Comparison of ENCODE assay signal across 16 mouse cellular contexts in the genomic region with DNA sequence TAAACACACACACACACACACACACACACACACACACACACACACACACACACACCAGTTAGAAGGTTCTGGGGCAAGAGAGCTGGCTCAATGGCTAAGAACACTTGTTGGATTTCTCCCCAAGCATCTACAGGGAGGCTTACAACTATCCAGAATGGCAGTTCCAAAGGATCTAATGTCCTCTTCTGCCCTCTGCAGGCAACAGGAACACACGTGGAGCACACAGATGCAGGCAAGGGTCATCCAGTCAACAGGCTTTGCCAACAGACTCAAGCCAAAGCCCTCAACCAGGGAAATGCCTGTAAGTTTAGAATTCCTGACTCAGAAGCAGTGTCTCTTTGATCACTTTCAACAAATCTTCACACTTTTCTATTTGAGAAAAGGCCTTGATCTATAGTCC. TPM values are rescaled to one million over a fixed set of nuclear protein-coding genes. Genes with fewer than 3 reads are reported as not detected.
DNase-seq lines count a peak whose midpoint lies in the region; ATAC-seq and TF ChIP-seq lines count a peak whose summit lies in the region.
"Had no signal": no experiment of that assay in that cellular context is flagged by ENCODE, and none has a peak within 500 bp of the region (broad histone marks: within the 10 kb centered on the region; RNA-seq: fewer than 3 reads in every experiment).

No protein-coding gene starts in this region.

- DNase-seq in forebrain, postnatal 0 days, result no peak
- DNase-seq in liver, embryonic 14.5 days (ENCODE audit: low read depth in 3 of 3, low spot score in 3 of 3), result no peak
- DNase-seq in liver (no peak), MEL (ENCODE audit: low read depth, low spot score) (peak; percentile 20)
- no peak for DNase-seq in right cerebral cortex, adult 2 months (ENCODE audit: low spot score in 2 of 2)
- DNase-seq in thymus, postnatal 10 days (ENCODE audit: low spot score in 2 of 2), result no peak
- DNase-seq: adrenal gland, postnatal 25 days; cerebellum, adult 9-11 months; heart, adult 11 months; kidney, postnatal 10 days; right cerebral cortex, adult 18-20 months had no signal

- H3K9ac ChIP-seq in forebrain, postnatal 0 days, result no peak overlapping the region
- H3K9ac ChIP-seq in forebrain, embryonic 15.5 days (replicated peaks), result no peak overlapping the region
- no peak overlapping the region for H3K9ac ChIP-seq in liver, embryonic 14.5 days (replicated peaks)
- H3K9ac ChIP-seq in MEL (ENCODE audit: control insufficient read depth, low read depth, low read length, poor library complexity, severe bottlenecking), result no peak overlapping the region
- H3K9ac ChIP-seq: hindbrain, embryonic 14.5 days; stomach, embryonic 15.5 days had no signal

- no peak overlapping the region for H3K4me3 ChIP-seq in forebrain, postnatal 0 days (ENCODE audit: low read depth, low read length)
- H3K4me3 ChIP-seq in forebrain, embryonic 15.5 days, result no peak overlapping the region
- H3K4me3 ChIP-seq in liver, embryonic 14.5 days (ENCODE audit: insufficient read depth in 1 of 2, low read depth in 2 of 2, low read length in 2 of 2), result no peak overlapping the region
- no peak overlapping the region for H3K4me3 ChIP-seq in MEL (ENCODE audit: control insufficient read depth in 1 of 2, insufficient read depth in 1 of 2, low read depth in 2 of 2, low read length in 2 of 2)
- H3K4me3 ChIP-seq: stomach, embryonic 15.5 days had no signal

- 60% methylated on average over 1 of the region's 1 CpGs for WGBS in forebrain, postnatal 0 days
- 45% methylated on average over 1 of the region's 1 CpGs for WGBS in forebrain, embryonic 15.5 days
- WGBS in liver, embryonic 14.5 days (ENCODE audit: insufficient replicate concordance), result 41% methylated on average over 1 of the region's 1 CpGs

- H3K27me3 ChIP-seq in forebrain, postnatal 0 days (ENCODE audit: insufficient read depth, low read length), result no peaks in the 10 kb centered on the region
- no peaks in the 10 kb centered on the region for H3K27me3 ChIP-seq in forebrain, embryonic 15.5 days
- no peaks in the 10 kb centered on the region for H3K27me3 ChIP-seq in liver, embryonic 14.5 days (ENCODE audit: control insufficient read depth, insufficient read depth, low read length)
- H3K27me3 ChIP-seq in MEL (ENCODE audit: control insufficient read depth in 1 of 2, insufficient read depth in 2 of 2, low read length in 2 of 2), result no peaks in the 10 kb centered on the region
- H3K27me3 ChIP-seq: stomach, embryonic 15.5 days had no signal

- no peak for ATAC-seq in forebrain, postnatal 0 days
- ATAC-seq in forebrain, embryonic 15.5 days (replicated peaks), result no peak
- ATAC-seq in liver, embryonic 14.5 days (ENCODE audit: insufficient read depth), result no peak
- ATAC-seq in megakaryocyte progenitor cell, adult 5-6 weeks (replicated peaks; ENCODE audit: poor library complexity), result peak; percentile 65

- peak; percentile 34; the same call in 1 of the 2 replicates for TF ChIP-seq CTCF in forebrain, postnatal 0 days (IDR thresholded peaks at IDR 0.05; ENCODE audit: low read depth)
- TF ChIP-seq CTCF in liver, embryonic 14.5 days (IDR thresholded peaks at IDR 0.05; ENCODE audit: low read depth), result peak; percentile 53
- TF ChIP-seq CTCF in MEL (IDR thresholded peaks at IDR 0.05 in 2 of 3, conservative IDR thresholded peaks at IDR 0.05 in 1 of 3; ENCODE audit: control insufficient read depth in 1 of 3, insufficient read depth in 1 of 3, low read depth in 2 of 3, low read length in 3 of 3, poor library complexity in 1 of 3, severe bottlenecking in 1 of 3), result peak in 2 of 3 experiments; percentile 8 to 31; a peak in 3 of 6 replicates

- TF ChIP-seq RAD21 in MEL (IDR thresholded peaks at IDR 0.05; ENCODE audit: low read depth, low read length), result no peak

- no peak for TF ChIP-seq EP300 in liver, embryonic 14.5 days (IDR thresholded peaks at IDR 0.05; ENCODE audit: low read depth)
- TF ChIP-seq EP300 in MEL (IDR thresholded peaks at IDR 0.05; ENCODE audit: low read depth in 1 of 2, low read length in 2 of 2), result no peak

- H3K4me2 ChIP-seq in forebrain, postnatal 0 days (ENCODE audit: low read depth), result no peak overlapping the region
- no peak overlapping the region for H3K4me2 ChIP-seq in forebrain, embryonic 15.5 days (replicated peaks)
- H3K4me2 ChIP-seq in liver, embryonic 14.5 days (ENCODE audit: low read depth), result no peak overlapping the region
- H3K4me2 ChIP-seq: hindbrain, embryonic 14.5 days; stomach, embryonic 15.5 days had no signal

- no peaks in the 10 kb centered on the region for H3K9me3 ChIP-seq in forebrain, postnatal 0 days (ENCODE audit: low read length)
- H3K9me3 ChIP-seq in forebrain, embryonic 15.5 days, result no peaks in the 10 kb centered on the region
- no peaks in the 10 kb centered on the region for H3K9me3 ChIP-seq in liver, embryonic 14.5 days (ENCODE audit: control insufficient read depth, low read length)
- no peaks in the 10 kb centered on the region for H3K9me3 ChIP-seq in MEL (replicated peaks; ENCODE audit: insufficient read depth, low read length)
- H3K9me3 ChIP-seq: stomach, embryonic 15.5 days had no signal

- no peak overlapping the region for H3K27ac ChIP-seq in forebrain, postnatal 0 days (ENCODE audit: low read depth, low read length)
- H3K27ac ChIP-seq in forebrain, embryonic 15.5 days (replicated peaks), result no peak overlapping the region
- no peak overlapping the region for H3K27ac ChIP-seq in liver, embryonic 14.5 days
- H3K27ac ChIP-seq in MEL (ENCODE audit: control insufficient read depth, low read depth, low read length), result no peak overlapping the region
- H3K27ac ChIP-seq: hindbrain, embryonic 14.5 days; macrophage; stomach, embryonic 15.5 days had no signal

- H3K36me3 ChIP-seq in forebrain, postnatal 0 days (ENCODE audit: insufficient read depth), result peaks cover 17% of the 10 kb centered on the region; the same call in 1 of the 2 replicates
- H3K36me3 ChIP-seq in forebrain, embryonic 15.5 days, result peaks cover 19% of the 10 kb centered on the region
- peaks cover 49% of the 10 kb centered on the region for H3K36me3 ChIP-seq in liver, embryonic 14.5 days (replicated peaks; ENCODE audit: control insufficient read depth, insufficient read depth, low read depth)
- H3K36me3 ChIP-seq in MEL (ENCODE audit: control insufficient read depth in 1 of 2, insufficient read depth in 2 of 2, low read length in 2 of 2), result peaks cover 2 to 16% of the 10 kb centered on the region in 2 experiments; a peak in 3 of 4 replicates

- no peaks in the 10 kb centered on the region; the same call in 1 of the 2 replicates for H3K4me1 ChIP-seq in forebrain, postnatal 0 days (ENCODE audit: insufficient read depth)
- peaks cover 5% of the 10 kb centered on the region; the same call in 1 of the 2 replicates for H3K4me1 ChIP-seq in forebrain, embryonic 15.5 days
- H3K4me1 ChIP-seq in liver, embryonic 14.5 days (replicated peaks; ENCODE audit: control insufficient read depth in 2 of 2, insufficient read depth in 2 of 2, low read length in 1 of 2), result peaks cover 0 to 2% of the 10 kb centered on the region in 2 experiments; a peak in 2 of 4 replicates
- peaks cover 0 to 2% of the 10 kb centered on the region in 2 experiments; a peak in 1 of 4 replicates for H3K4me1 ChIP-seq in MEL (ENCODE audit: control insufficient read depth in 1 of 2, insufficient read depth in 2 of 2, low read length in 2 of 2)

- no peak for TF ChIP-seq POLR2A in MEL (IDR thresholded peaks at IDR 0.05; ENCODE audit: control insufficient read depth in 1 of 2, insufficient read depth in 1 of 2, low read depth in 1 of 2, low read length in 2 of 2, poor library complexity in 1 of 2)

- no peaks in the 10 kb centered on the region for H3K79me2 ChIP-seq in MEL (ENCODE audit: control insufficient read depth, insufficient read depth, low read length, poor library complexity)

TF ChIP-seq in MEL, 35 proteins besides CTCF, POLR2A, EP300 and RAD21:
- TF ChIP-seq MYB (IDR thresholded peaks at IDR 0.05; ENCODE audit: low read depth, low read length), result no peak
- TF ChIP-seq SMC3 (IDR thresholded peaks at IDR 0.05; ENCODE audit: low read depth, low read length), result peak; percentile 7; the same call in 1 of the 2 replicates

RNA-seq across cellular contexts. Expression of gene Nup210, which starts 36.6 kb away (rescaled TPM):
- total RNA-seq in forebrain, postnatal 0 days (2014; rRNA removed), result 36.6 and 52.6 TPM in 2 replicates
- polyA plus RNA-seq in forebrain, postnatal 0 days (2015; fragmentation: Nextera tagmentation; extraction: Ambion mirVana), result 9.1 and 12.5 TPM in 2 replicates
- polyA plus RNA-seq in forebrain, embryonic 15.5 days (2015; fragmentation: Nextera tagmentation; extraction: Ambion mirVana), result 18.0 and 18.3 TPM in 2 replicates
- 24.4 and 32.4 TPM in 2 replicates for polyA plus RNA-seq in liver, embryonic 14.5 days (2012; rRNA removed)
- 35.1 and 38.5 TPM in 2 replicates for polyA plus RNA-seq in liver, embryonic 14.5 days (2014; fragmentation: Nextera tagmentation; extraction: Ambion mirVana)
- total RNA-seq in MEL (2012; rRNA removed), result 46.3 and 56.7 TPM in 2 replicates
- polyA plus RNA-seq in MEL (2012; ENCODE audit: insufficient read depth in 1 of 2, insufficient read length in 2 of 2, low read depth in 1 of 2, low replicate concordance in 2 of 2, missing spikeins in 1 of 2), result 100 to 1,000 TPM in 1 of 2 experiments, 10 to 100 TPM in 1; 71.5 to 394 TPM
- total RNA-seq in megakaryocyte progenitor cell, adult 5-6 weeks (2015), result 157 and 167 TPM in 2 replicates
- total RNA-seq in megakaryocyte progenitor cell, adult 5-6 weeks (2017), result 173 and 176 TPM in 2 replicates
